Mouse (Mus musculus) midbrain, embryonic 15.5 days (tissue): ENCODE measurements around the gene Mtrr. TPM values are rescaled to one million over a fixed set of nuclear protein-coding genes. Genes with fewer than 3 reads are reported as not detected.

Experiments used
- ATAC-seq: fragments of 200-750 bp; cut with Nextera tagmentation; replicated peaks from 2 replicates; pipeline ENCODE4 v1.8.0; 2017; ENCODE audit warnings: moderate TSS enrichment
- H3K27ac ChIP-seq: fragments of 300-500 bp; sonication (generic); 2 replicates; pipeline ENCODE4 v1.5.1; 2015; ENCODE audit warnings: mild to moderate bottlenecking, inconsistent platforms
- H3K27me3 ChIP-seq: fragments of 300-500 bp; sonication (generic); replicated peaks from 2 replicates; pipeline ENCODE4 v1.6.1; 2015; ENCODE audit warnings: inconsistent platforms
- H3K36me3 ChIP-seq: fragments of 300-500 bp; sonication (generic); replicated peaks from 2 replicates; pipeline ENCODE4 v1.6.1; 2015; ENCODE audit warnings: inconsistent platforms
- H3K4me1 ChIP-seq: fragments of 300-500 bp; sonication (generic); 2 replicates; pipeline ENCODE4 v1.6.1; 2015; ENCODE audit warnings: inconsistent platforms
- H3K4me2 ChIP-seq: fragments of 300-500 bp; sonication (generic); 2 replicates; pipeline ENCODE4 v1.6.1; 2015; ENCODE audit warnings: inconsistent platforms, mild to moderate bottlenecking, moderate library complexity
- H3K4me3 ChIP-seq: fragments of 300-500 bp; sonication (generic); 2 replicates; pipeline ENCODE4 v1.5.1; 2015; ENCODE audit warnings: mild to moderate bottlenecking, inconsistent platforms
- H3K9ac ChIP-seq: fragments of 300-500 bp; sonication (generic); 2 replicates; pipeline ENCODE4 v1.6.1; 2015; ENCODE audit warnings: mild to moderate bottlenecking, inconsistent platforms
- H3K9me3 ChIP-seq: fragments of 300-500 bp; sonication (generic); 2 replicates; pipeline ENCODE4 v1.6.1; 2016; ENCODE audit warnings: inconsistent platforms
- WGBS: fragments of 180-500 bp; shearing (Covaris S2); methylation state at CpG from one replicate; pipeline ENCODE4 v1.1.7; 2015; ENCODE audit warnings: mixed read lengths; 5-methylcytosine and 5-hydroxymethylcytosine counted together
- polyA plus RNA-seq: library from polyadenylated mRNA; unstranded; fragments of >200 nt; fragmentation: Nextera tagmentation; extraction: Ambion mirVana; gene quantifications from 2 replicates; pipeline ENCODE4 v1.2.1, GENCODE M21; 2015

Mtrr gene
- polyA plus RNA-seq, result 12.9 and 14.4 TPM in 2 replicates

DNA sequence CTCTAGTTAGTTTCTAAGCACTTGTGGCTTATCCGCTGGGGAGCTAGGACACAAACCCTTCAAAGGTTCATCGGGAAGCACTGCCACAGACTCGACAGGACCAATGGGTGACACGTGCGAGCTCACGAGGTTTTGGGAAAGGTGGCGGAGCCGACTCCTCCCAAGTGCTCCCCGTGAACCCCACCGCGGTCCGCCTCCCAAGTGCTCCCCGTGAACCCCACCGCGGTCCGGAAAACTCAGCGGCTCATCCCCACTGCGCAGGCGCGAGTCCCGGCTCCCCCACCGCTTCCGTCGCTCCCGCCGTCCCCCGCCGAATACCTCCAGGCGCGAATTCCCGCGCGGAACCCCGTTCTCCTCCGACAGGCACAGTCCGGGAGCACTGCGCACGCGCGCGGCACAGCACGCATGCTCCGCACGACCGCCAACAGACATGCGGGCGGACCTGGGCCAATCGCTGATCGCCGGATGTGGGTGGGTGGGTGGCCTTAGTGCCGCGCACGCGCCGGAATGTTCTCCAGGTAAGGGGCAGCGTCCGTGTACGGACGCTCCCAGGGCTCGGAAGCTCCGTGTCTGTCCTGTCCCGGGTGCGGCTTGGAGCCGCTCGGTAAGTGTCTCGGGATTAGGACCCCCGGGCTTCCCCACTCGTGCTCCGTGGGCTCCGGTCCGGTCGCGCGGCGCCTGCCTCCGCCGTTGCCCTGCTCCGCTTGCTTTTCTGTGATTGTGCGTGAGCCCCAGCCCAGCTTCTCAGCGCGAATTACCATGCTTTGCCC lies at the start of gene Mtrr, which contains the start of gene Fastkd3:
Gene Mtrr, minus strand, starts transcription at position 403 of the 770 bp plus-strand sequence.
Gene Fastkd3, plus strand, starts transcription at position 488 of the 770 bp plus-strand sequence.
- no peaks in the 10 kb centered on the region for H3K27me3 ChIP-seq
- ATAC-seq, result peak; percentile 99
- H3K36me3 ChIP-seq, result peaks cover 22% of the 10 kb centered on the region; the same call in 1 of the 2 replicates
- whole genome bisulfite sequencing, result under 1% methylated on average over 80 of the region's 81 CpGs
- peak within 1 kb of the TSS; percentile 74 for H3K4me3 ChIP-seq
- H3K9ac ChIP-seq, result peak within 1 kb of the TSS; percentile 68
- peak within 1 kb of the TSS; percentile 80 for H3K27ac ChIP-seq
- peaks cover 22% of the 10 kb centered on the region for H3K4me1 ChIP-seq
- peak within 1 kb of the TSS; percentile 82 for H3K4me2 ChIP-seq
- no peaks in the 10 kb centered on the region for H3K9me3 ChIP-seq

DNA sequence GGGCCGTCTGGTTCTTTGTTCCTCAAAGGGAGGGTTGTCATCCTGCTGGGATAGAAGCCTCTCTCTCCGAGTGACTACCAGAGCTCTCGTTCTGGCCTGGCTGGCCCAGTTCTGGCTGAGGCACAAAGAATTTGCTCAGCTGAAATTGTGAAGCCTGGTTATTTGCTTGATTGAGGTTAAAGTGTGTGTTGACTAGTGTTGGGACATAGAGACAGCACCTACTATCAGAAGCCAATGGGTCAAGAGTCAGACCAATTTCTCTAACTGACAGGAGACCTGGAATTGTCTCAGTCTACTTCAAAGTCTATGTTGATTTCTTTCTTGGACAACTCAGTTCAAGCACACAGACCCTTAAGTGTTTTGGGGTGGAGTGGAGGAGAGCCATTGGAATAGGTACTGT lies 45.1 kb upstream of the Mtrr start:
- H3K27ac ChIP-seq, result no peak overlapping the region
- no peak for ATAC-seq
- H3K9me3 ChIP-seq, result no peaks in the 10 kb centered on the region
- H3K36me3 ChIP-seq, result no peaks in the 10 kb centered on the region
- H3K4me2 ChIP-seq, result no peak overlapping the region
- no peaks in the 10 kb centered on the region for H3K4me1 ChIP-seq
- whole genome bisulfite sequencing, result 76% methylated on average over 3 of the region's 3 CpGs
- H3K27me3 ChIP-seq, result no peaks in the 10 kb centered on the region
- H3K9ac ChIP-seq, result no peak overlapping the region
- H3K4me3 ChIP-seq, result no peak overlapping the region

DNA sequence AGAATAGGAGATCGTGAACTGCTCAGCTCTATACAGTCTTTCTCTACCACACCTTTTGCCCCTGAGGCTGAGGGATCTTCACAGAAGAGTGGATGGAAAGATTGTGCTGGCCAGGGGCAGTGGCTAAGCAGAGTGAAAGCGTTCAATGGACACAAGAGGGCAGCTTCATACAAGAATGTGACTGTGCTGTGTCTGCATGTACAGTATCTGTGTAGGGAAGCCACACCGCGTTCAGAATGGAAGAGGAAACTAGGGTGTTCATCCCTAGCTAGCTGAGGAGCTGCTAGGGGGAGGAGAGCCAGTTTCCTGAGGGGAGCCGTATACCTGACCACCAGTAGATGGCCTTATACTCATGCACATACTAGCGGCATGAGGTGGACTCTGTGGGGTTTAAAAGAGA lies 40.8 kb upstream of the Mtrr start:
- Histone ChIP-seq H3K36me3 (no peaks in the 10 kb centered on the region), H3K4me2 (no peak overlapping the region), H3K9ac (no peak overlapping the region), H3K27me3 (no peaks in the 10 kb centered on the region), H3K9me3 (no peaks in the 10 kb centered on the region), H3K4me1 (no peaks in the 10 kb centered on the region), H3K4me3 (no peak overlapping the region), H3K27ac (no peak overlapping the region)
- peak; percentile 94 for ATAC-seq
- WGBS, result 63% methylated on average over 6 of the region's 6 CpGs

DNA sequence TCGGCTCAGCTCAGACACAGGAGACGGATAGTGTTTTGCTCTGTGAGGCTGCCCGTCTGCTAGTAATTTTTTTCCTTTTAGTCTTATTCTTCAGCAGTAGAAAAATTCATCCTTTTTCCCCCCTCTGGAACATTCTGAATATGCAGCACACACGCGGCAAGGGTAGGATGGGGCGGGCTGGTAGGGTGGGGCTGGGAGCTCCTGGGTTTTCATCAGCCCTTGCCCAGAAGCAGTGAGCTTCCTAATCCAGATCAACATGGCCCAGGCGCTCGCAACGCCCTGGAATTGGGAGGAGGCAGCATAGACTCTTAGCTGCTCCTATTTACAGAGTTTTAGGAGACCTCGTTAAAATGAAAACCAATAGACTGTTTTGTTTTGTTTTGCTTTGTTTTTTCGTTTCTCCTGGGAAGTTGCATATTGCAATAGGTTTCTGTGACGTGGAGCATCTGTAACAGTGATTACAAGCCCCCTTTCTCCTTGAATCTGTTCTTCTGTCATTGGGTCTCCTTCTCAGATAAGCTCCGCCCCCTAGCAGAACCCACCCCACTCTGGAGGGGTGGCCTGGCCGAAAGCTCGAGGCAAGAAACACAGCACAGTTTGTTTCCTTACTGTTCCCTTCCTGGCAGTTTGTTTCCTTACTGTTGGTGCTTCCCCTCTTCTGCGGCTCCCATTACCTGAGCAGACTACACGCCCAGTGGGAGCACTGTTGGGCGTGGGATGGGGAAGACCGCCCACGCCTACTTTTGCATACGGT lies 25.9 kb upstream of the Mtrr start:
- Histone ChIP-seq H3K9ac (no peak overlapping the region; the same call in 1 of the 2 replicates), H3K4me2 (peak overlapping the region; percentile 27), H3K27me3 (no peaks in the 10 kb centered on the region), H3K4me1 (peaks cover 21% of the 10 kb centered on the region), H3K36me3 (no peaks in the 10 kb centered on the region), H3K27ac (peak overlapping the region; percentile 57; the same call in 1 of the 2 replicates), H3K4me3 (0 out of 2 replicates have a peak overlapping the region, but pooled peaks have one; percentile 2), H3K9me3 (no peaks in the 10 kb centered on the region)
- 50% methylated on average over 21 of the region's 21 CpGs for WGBS
- peak; percentile 65 for ATAC-seq

DNA sequence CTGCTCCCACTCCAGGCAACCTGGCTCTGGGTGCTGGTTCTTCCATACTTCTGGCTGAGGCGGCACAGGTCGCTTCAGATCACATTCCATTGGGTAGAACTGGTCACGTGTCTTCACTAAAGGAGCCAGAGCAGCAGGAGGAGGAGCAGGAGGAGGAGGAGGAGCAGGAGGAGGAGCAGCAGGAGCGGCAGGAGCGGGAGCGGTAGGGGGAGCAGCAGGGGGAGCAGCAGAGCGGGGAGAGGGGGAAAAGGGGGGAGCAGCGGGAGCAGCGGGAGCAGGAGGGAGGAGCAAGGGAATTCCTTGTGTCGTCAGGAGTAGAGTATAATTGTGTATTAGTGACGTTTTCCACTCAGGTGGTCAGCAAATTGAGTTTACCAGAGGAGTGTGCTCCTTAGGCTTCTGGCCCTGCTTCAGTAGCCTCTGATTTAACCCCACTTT lies 23.8 kb upstream of the Mtrr start:
- Histone ChIP-seq H3K9ac (peak overlapping the region; percentile 15; the same call in 1 of the 2 replicates), H3K27ac (no peak overlapping the region), H3K36me3 (no peaks in the 10 kb centered on the region), H3K4me3 (peak overlapping the region; percentile 35), H3K4me1 (peaks cover 29% of the 10 kb centered on the region), H3K4me2 (peak overlapping the region; percentile 50), H3K27me3 (no peaks in the 10 kb centered on the region), H3K9me3 (no peaks in the 10 kb centered on the region)
- peak; percentile 83 for ATAC-seq
- WGBS, result 3% methylated on average over 10 of the region's 11 CpGs

DNA sequence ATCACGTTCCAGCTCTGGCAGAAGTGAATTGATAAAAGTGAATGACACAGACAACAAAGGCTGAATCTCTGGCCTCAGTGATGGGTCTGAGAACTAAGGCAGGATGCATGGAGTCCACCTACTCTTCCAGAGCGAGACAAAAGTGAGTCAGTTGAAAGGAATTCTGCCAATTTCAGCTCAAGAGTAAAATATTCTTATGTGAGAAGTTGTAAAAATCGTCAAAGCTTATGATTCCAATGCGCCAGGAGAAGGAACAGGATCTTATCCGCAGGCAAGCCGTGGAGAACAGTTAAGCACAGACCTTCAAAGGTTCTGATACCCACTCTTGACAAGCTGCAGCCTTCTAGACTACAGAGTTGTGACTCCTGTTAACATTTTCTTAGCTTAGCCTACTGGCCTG lies 21.1 kb upstream of the Mtrr start:
- H3K4me2 ChIP-seq, result no peak overlapping the region
- H3K4me1 ChIP-seq, result peaks cover 28% of the 10 kb centered on the region
- ATAC-seq, result no peak
- no peaks in the 10 kb centered on the region for H3K36me3 ChIP-seq
- WGBS, result 77% methylated on average over 6 of the region's 6 CpGs
- H3K9me3 ChIP-seq, result no peaks in the 10 kb centered on the region
- no peak overlapping the region for H3K27ac ChIP-seq
- no peaks in the 10 kb centered on the region for H3K27me3 ChIP-seq
- no peak overlapping the region for H3K4me3 ChIP-seq
- no peak overlapping the region for H3K9ac ChIP-seq

DNA sequence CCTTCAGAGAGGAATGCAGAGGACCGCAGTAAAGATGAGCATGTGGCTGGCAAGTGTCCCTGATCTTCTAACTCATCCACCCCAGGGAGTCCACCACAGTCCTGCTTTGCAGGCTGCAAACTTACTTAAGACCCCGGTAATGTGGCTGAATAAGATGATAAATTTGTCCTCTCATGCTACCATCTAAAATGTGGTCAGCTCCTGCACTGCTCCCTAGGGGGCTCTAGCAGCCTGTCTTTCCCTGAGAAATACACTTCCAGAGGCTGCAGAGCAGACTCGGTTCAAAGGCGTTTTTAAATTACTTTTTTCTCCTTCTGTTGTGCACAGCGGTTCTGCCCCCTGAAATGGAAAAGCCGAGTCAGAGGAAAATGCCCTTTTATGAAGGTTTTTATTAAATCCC lies 19.2 kb upstream of the Mtrr start:
- H3K4me1 ChIP-seq, result peaks cover 22% of the 10 kb centered on the region; the same call in 1 of the 2 replicates
- peak; percentile 37 for ATAC-seq
- no peak overlapping the region for H3K4me3 ChIP-seq
- H3K27ac ChIP-seq, result 0 out of 2 replicates have a peak overlapping the region, but pooled peaks have one; percentile 57
- H3K4me2 ChIP-seq, result 0 out of 2 replicates have a peak overlapping the region, but pooled peaks have one; percentile 3
- no peaks in the 10 kb centered on the region for H3K36me3 ChIP-seq
- H3K9me3 ChIP-seq, result no peaks in the 10 kb centered on the region
- H3K9ac ChIP-seq, result no peak overlapping the region
- H3K27me3 ChIP-seq, result no peaks in the 10 kb centered on the region
- WGBS, result 14% methylated on average over 6 of the region's 6 CpGs

DNA sequence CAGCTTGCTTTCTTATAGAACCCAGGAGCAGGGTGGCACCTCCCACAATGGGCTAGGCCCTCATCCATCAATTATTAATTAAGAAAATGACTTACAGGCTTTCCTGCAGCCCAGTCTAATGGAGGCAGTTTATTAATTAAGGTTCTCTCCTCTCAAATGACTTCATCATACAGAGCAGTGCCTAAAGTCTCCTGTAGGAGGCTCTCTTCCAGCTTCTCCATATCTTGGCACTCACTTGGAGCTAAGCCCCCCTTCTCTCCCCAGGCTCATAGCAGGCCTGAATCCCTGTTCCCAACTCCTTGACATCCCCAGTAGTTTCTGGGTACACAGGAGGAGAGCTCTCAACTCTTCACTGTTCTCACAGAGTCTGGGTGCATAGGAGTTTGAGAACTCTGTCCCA lies 17.0 kb upstream of the Mtrr start:
- Histone ChIP-seq H3K4me2 (no peak overlapping the region), H3K4me3 (no peak overlapping the region), H3K36me3 (no peaks in the 10 kb centered on the region), H3K27me3 (no peaks in the 10 kb centered on the region), H3K9me3 (no peaks in the 10 kb centered on the region), H3K27ac (no peak overlapping the region), H3K4me1 (peaks cover 16% of the 10 kb centered on the region; the same call in 1 of the 2 replicates), H3K9ac (no peak overlapping the region)
- ATAC-seq, result no peak

DNA sequence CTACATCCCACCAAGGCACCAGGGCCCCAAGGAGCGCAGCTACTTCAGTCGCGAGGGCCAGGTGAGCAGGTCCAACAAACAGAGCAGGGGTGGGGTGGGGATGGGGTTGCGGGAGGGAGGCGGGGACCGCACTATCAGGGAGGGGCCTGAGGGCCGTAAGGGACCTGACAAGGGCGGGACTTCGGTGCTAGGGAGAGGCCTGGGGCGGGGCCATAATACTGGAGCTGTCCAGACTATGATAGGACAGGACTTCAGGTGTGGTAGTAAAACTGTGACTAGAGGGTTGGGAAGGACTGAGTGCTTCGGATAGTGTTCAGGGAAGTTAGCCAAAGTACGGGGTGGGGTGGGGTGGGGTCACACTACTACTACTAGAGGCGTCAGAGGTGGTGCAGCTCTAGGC lies 15.7 kb upstream of the Mtrr start:
- H3K27ac ChIP-seq, result no peak overlapping the region
- WGBS, result 14% methylated on average over 13 of the region's 13 CpGs
- H3K4me2 ChIP-seq, result peak overlapping the region; percentile 48
- H3K27me3 ChIP-seq, result no peaks in the 10 kb centered on the region
- peak overlapping the region; percentile 26 for H3K4me3 ChIP-seq
- peaks cover 7% of the 10 kb centered on the region; the same call in 1 of the 2 replicates for H3K36me3 ChIP-seq
- peak; percentile 35 for ATAC-seq
- peaks cover 16% of the 10 kb centered on the region; the same call in 1 of the 2 replicates for H3K4me1 ChIP-seq
- H3K9ac ChIP-seq, result peak overlapping the region; percentile 13; the same call in 1 of the 2 replicates
- no peaks in the 10 kb centered on the region for H3K9me3 ChIP-seq

DNA sequence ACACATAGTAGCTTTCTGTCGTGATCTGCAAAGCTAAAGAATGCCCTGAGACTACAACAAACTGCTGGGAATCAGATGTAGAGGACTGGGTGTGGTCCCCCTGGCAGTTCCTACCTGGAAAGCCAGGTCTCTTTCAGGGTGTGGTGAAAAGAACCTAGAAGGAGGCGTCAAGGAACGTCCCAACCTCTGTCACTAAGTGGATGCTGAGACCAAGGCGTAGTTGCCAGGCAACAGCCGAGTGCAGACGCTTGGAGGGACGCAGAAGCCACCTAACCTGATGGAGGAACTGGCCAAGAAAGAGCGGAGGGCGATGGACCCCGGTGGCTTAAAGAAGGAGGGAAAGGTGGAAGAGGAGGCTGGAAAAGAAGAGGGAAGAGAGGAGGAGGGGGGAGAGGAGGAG lies 15.2 kb upstream of the Mtrr start, which contains the start of gene 1700001L19Rik:
Gene 1700001L19Rik, plus strand, starts transcription at position 223 of the 400 bp plus-strand sequence.
- peaks cover 11% of the 10 kb centered on the region; the same call in 1 of the 2 replicates for H3K36me3 ChIP-seq
- peaks cover 16% of the 10 kb centered on the region; the same call in 1 of the 2 replicates for H3K4me1 ChIP-seq
- peak within 1 kb of the TSS; percentile 26 for H3K4me3 ChIP-seq
- ATAC-seq, result peak; percentile 40; the same call in 1 of the 2 replicates
- H3K9ac ChIP-seq, result peak within 1 kb of the TSS; percentile 13; the same call in 1 of the 2 replicates
- 6% methylated on average over 10 of the region's 10 CpGs for WGBS
- H3K27ac ChIP-seq, result no peak within 1 kb of the TSS
- no peaks in the 10 kb centered on the region for H3K9me3 ChIP-seq
- H3K4me2 ChIP-seq, result peak within 1 kb of the TSS; percentile 48
- no peaks in the 10 kb centered on the region for H3K27me3 ChIP-seq

DNA sequence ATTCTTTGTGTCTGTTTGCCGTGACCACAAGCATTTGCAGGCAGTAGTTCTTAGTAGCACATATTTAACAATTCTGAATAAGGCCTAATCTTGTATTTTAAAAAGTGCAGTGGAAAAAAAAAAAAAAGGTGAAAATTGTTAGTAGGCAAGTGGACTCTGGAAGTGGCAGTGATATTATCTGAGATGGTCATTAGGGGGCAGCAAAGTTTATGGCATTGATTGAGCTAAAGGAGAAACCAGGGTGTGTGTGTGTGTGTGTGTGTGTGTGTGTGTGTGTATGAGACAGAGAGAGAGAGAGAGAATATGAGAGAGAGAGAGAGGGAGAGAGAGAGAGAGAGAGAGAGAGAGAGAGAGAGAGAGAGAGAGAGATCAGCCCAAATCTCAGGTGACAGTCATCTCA lies 11.8 kb upstream of the Mtrr start:
- H3K27ac ChIP-seq, result no peak overlapping the region
- no peak for ATAC-seq
- H3K9ac ChIP-seq, result no peak overlapping the region

DNA sequence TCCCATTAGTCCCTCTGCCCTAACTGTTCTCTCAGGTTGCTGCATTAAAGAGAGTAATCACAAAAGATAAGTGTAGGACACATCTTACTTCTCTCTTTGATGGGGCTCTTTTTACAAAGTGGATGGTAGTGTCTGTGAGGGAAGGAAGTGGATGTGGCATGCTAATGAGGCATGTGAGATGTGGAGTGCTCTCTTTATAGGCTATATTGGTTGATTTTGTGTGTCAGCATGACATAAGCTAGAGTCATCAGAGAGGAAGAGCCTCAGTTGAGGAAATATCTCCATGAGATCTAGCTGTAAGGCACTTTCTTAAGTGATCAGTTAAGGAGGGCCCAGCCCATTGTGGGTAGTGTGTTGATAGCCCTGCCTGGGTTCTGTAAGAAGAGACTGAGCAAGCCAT lies 6.4 kb upstream of the Mtrr start:
- Histone ChIP-seq H3K4me1 (peaks cover 3% of the 10 kb centered on the region), H3K9me3 (no peaks in the 10 kb centered on the region), H3K27me3 (no peaks in the 10 kb centered on the region), H3K9ac (no peak overlapping the region), H3K4me3 (no peak overlapping the region), H3K36me3 (peaks cover 72% of the 10 kb centered on the region), H3K4me2 (no peak overlapping the region), H3K27ac (no peak overlapping the region)
- ATAC-seq, result no peak

More for the DNA sequence above, 11.8 kb upstream of the Mtrr start:
- H3K9me3 ChIP-seq, result no peaks in the 10 kb centered on the region
- no peak overlapping the region for H3K4me3 ChIP-seq
- H3K4me2 ChIP-seq, result no peak overlapping the region
- H3K4me1 ChIP-seq, result peaks cover 7% of the 10 kb centered on the region; the same call in 1 of the 2 replicates
- WGBS, result 82% methylated on average over 1 of the region's 1 CpGs
- H3K27me3 ChIP-seq, result no peaks in the 10 kb centered on the region
- peaks cover 42% of the 10 kb centered on the region for H3K36me3 ChIP-seq
